Mouse (Mus musculus): ENCODE data around the gene Lima1.
"Not testable (repeated sequence)": the region's sequence is repeated elsewhere in the genome, so short reads cannot be mapped to it uniquely, and the experiment has no call there.

Lima1 gene

GRCm38 (mm10) chr15:99875334-99875869 lies at the start of gene Lima1:
Lima1 (minus strand) TSS chr15:99875456.
- DNase-seq = peak; percentile 95

GRCm38 (mm10) chr15:99919601-99920158 lies 44.4 kb upstream of the Lima1 start:
- DNase-seq = no peak

GRCm38 (mm10) chr15:99917264-99917663 lies 42.0 kb upstream of the Lima1 start:
- DNase-seq = no peak

GRCm38 (mm10) chr15:99914613-99915012 lies 39.4 kb upstream of the Lima1 start:
- no peak for DNase-seq

GRCm38 (mm10) chr15:99911785-99912184 lies 36.5 kb upstream of the Lima1 start:
- DNase-seq = no peak

GRCm38 (mm10) chr15:99909339-99909996 lies 34.2 kb upstream of the Lima1 start:
- peak; percentile 49 for DNase-seq

- no peak for DNase-seq
Measured at GRCm38 (mm10) chr15:99907514-99907913, 32.3 kb upstream of the Lima1 start.

DNA sequence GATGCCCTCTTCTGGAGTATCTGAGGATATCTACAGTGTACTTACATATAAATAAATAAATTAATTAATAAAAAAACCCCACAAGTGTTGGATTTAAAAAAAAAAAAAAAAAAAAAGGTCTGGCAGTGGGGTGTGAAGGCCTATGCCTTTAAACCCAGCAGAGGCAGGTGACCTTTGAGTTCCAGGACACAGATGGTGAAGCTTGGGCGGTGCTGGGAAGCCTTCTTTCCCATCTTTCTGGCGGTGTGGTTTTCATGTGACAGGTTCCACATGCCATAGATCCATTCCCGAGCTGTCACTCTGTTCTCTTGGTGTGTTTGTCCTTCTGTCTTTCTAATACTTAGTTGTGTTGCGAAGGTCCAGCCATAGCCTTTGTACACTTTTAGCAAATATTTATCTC lies 31.8 kb upstream of the Lima1 start:
- DNase-seq = no peak

GRCm38 (mm10) chr15:99904841-99905240 lies 29.6 kb upstream of the Lima1 start:
- no peak for DNase-seq

DNA sequence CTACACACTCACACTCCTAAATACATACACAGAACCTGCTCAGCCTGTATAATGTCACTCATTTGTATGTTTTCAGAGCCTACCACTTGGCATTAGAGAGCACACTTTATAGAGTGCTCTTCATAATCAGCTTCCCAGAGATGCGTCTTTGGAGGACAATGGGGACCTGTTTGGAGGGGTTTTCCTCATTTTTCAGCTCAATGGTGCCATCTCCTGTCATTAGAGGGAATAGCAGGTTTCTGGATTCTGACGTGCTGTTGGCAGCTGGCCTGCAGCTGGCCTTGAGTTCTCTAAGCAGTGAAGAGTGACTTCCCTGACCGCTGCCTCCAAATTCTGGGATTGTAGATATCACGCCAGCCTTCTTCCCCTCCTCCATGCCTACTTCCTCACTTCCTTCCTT lies 29.1 kb upstream of the Lima1 start:
- peak; percentile 83 for DNase-seq

DNA sequence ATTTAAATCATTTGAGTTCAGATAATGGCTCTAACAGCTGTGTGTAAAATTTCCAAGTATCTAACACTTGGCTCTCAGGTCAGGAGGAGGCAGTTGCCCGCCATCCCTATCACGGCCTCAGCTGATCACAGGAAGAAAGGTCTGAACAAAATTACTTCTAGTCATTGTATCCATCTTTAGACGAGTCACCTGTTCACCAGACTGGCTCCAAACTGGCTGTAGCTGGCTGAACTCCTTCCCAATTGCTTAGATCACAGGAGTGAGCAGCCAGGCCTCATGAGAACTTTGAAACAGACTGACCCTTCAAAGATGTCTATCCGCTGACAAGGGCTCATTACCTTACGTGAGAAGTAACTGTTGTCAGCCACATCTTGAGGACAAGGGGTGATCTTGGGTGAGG lies 28.0 kb upstream of the Lima1 start:
- DNase-seq = no peak

- peak; percentile 46 for DNase-seq
Measured at GRCm38 (mm10) chr15:99902786-99903185, 27.5 kb upstream of the Lima1 start.

GRCm38 (mm10) chr15:99896621-99897020 lies 21.4 kb upstream of the Lima1 start:
- no peak for DNase-seq

- no peak for DNase-seq
Measured at GRCm38 (mm10) chr15:99891355-99891754, 16.1 kb upstream of the Lima1 start.

GRCm38 (mm10) chr15:99890412-99891236 lies 15.4 kb upstream of the Lima1 start:
- peak; percentile 74 for DNase-seq

DNA sequence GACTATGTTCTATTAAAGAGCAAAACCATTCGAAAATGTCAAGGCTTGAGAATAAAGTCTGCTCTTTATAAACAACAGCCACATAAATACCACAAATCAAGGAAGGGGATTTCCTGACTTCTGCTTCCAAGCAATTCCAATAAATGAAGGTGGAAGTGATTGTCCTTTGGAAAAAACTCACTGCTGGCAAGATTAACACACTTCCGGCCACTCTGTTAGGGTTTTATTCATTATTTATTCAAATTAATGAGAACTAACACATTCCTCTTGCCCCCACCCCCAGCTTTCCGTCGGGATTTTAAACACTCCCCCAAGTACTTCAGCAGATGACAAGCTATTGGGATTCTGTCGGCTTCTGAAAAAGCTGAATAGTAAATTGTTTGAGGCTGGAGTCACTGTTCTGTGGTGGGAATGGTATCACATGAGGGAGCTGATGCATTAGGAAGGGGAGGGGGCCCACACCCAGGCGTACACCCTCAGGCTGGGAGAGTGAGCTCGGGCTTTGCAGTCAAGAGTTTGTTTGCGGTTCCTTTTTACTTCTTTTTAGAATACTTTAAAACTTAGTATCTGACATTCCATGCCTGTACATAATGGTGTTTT lies 14.1 kb upstream of the Lima1 start:
- DNase-seq = no peak

DNA sequence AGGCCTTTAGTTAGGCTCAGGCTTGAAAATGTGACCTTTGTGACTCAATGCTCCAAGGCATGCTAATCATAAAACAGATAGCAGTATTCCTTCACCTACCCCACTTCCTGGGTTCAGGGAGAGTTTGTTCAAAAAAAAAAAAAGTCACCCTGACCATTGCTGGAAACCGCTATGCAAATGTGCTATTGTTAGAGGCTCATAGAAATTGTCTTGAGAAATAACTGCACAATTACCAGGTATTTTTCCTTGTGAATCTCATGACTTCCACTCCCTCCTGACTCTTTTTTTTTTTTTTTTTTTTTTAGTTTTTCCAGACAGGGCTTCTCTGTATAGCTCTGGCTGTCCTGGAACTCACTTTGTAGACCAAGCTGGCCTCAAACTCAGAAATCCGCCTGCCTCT lies 11.9 kb upstream of the Lima1 start:
- not testable (repeated sequence) for DNase-seq

GRCm38 (mm10) chr15:99884038-99884437 lies 8.8 kb upstream of the Lima1 start:
- DNase-seq = no peak

- no peak for DNase-seq
Measured at GRCm38 (mm10) chr15:99878541-99878940, 3.3 kb upstream of the Lima1 start.

DNA sequence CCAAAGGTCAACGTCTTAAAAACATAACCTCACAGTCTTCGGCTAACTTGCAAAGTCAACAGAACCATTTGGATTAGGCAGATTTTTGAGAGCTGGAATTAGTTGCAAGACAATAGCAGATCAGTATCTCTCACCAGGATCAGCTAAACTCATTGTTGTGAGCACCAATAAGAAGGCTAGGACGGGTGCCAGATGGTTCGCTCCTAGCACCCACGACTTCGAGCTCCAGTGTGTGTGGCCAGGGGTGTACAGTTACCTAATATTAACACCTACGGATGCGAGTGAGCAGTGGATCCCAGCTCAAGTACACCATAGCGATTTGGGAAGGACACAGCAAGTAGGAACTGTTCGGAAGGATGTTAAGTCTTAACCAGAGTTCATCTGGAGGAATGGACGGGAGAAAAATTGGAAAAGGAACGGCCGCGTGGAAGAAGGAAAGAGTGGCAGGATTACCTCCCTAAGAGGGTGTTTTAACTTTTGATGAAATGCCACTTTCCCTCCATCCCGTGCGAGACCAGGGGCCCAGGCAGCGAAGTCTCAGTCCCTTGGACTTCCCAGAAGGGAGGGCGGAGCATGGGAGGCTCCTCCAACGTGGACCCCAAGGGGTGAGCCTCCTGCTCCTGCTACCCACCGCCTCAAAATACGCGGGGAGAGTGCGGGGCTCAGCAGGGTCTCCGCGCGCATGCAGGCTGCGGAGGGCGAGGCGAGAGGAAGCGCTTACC lies 483 bp downstream of the Lima1 start:
- peak; percentile 50 for DNase-seq

GRCm38 (mm10) chr15:99872543-99872942 lies 2.7 kb downstream of the Lima1 start:
- DNase-seq = no peak

DNA sequence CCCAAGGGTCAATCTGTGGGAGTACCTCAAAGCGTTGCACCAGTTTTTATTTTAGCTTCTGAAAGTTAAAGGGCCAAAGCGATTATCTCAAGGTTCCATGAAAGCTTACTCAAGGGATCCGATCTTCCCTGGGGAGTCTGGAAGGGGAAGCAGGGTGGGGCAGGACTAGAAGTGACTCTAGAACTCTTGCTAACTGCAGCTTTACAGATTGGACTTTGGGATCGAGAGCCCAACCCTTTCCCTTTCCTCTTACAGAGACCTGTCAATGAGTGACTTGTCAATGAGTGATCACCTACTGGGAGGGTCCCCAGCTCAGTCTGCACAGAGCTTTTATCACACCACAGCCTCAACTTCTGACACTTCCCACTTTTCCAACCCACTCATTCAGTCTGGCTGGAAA lies 7.6 kb downstream of the Lima1 start:
- DNase-seq = peak; percentile 29

All from kidney, postnatal 10 days (tissue).